Mouse (Mus musculus) heart, embryonic 16.5 days (tissue): ENCODE data around the gene Crocc2. TPM values are rescaled to one million over a fixed set of nuclear protein-coding genes. Genes with fewer than 3 reads are reported as not detected.

Experiments
- ATAC-seq: fragments of 200-750 bp; cut with Nextera tagmentation; replicated peaks from 2 replicates; pipeline ENCODE4 v1.8.0; 2017; ENCODE audit warnings: moderate number of reproducible peaks; ENCODE audit not compliant: insufficient read depth, low FRiP score; ENCODE audit errors: extremely low read depth
- H3K27ac ChIP-seq: fragments of 300-500 bp; sonication (generic); 2 replicates; pipeline ENCODE4 v1.5.1; 2014; ENCODE audit warnings: mild to moderate bottlenecking, low read length, control low read depth, moderate library complexity
- H3K27me3 ChIP-seq: fragments of 300-500 bp; sonication (generic); 2 replicates; pipeline ENCODE4 v1.6.1; 2014; ENCODE audit warnings: low read length, mixed read lengths; ENCODE audit not compliant: control insufficient read depth, insufficient read depth
- H3K36me3 ChIP-seq: fragments of 300-500 bp; sonication (generic); 2 replicates; pipeline ENCODE4 v1.6.1; 2014; ENCODE audit not compliant: control insufficient read depth, insufficient read depth
- H3K4me1 ChIP-seq: fragments of 300-500 bp; sonication (generic); 2 replicates; pipeline ENCODE4 v1.6.1; 2014; ENCODE audit warnings: low read length, mixed read lengths; ENCODE audit not compliant: control insufficient read depth, insufficient read depth
- H3K4me2 ChIP-seq: fragments of 300-500 bp; sonication (generic); 2 replicates; pipeline ENCODE4 v1.6.1; 2014; ENCODE audit warnings: low read depth, mild to moderate bottlenecking, control low read depth, low read length
- H3K4me3 ChIP-seq: fragments of 300-500 bp; sonication (generic); 2 replicates; pipeline ENCODE4 v1.5.1; 2014; ENCODE audit warnings: mild to moderate bottlenecking, control low read depth, low read length
- H3K9ac ChIP-seq: fragments of 300-500 bp; sonication (generic); 2 replicates; pipeline ENCODE4 v1.6.1; 2014; ENCODE audit warnings: low read length, control low read depth
- H3K9me3 ChIP-seq: fragments of 300-500 bp; sonication (generic); replicated peaks from 2 replicates; pipeline ENCODE4 v1.6.1; 2016; ENCODE audit warnings: low read length; ENCODE audit not compliant: control insufficient read depth
- WGBS: fragments of 180-500 bp; shearing (Covaris S2); extraction: QIAGEN DNeasy Blood & Tissue Kit; methylation state at CpG from one replicate; pipeline ENCODE4 v1.1.7; 2014; 5-methylcytosine and 5-hydroxymethylcytosine counted together
- polyA plus RNA-seq: library from polyadenylated mRNA; unstranded; fragments of >200 nt; fragmentation: Nextera tagmentation; extraction: Ambion mirVana; gene quantifications from 2 replicates; pipeline ENCODE4 v1.2.1, GENCODE M21; 2015

Gene Crocc2
- polyA plus RNA-seq, result 0.38 and 0.95 TPM in 2 replicates

GRCm38 (mm10) chr1:93168295-93168775 lies at the start of gene Crocc2:
TSS of gene Crocc2 (plus strand) at chr1:93168725.
- H3K9me3 ChIP-seq, result no peaks in the 10 kb centered on the region
- no peak within 1 kb of the TSS for H3K9ac ChIP-seq
- H3K4me2 ChIP-seq, result no peak within 1 kb of the TSS
- no peak for ATAC-seq
- H3K4me3 ChIP-seq, result no peak within 1 kb of the TSS
- 46% methylated on average over 10 of the region's 10 CpGs for WGBS
- no peak within 1 kb of the TSS for H3K27ac ChIP-seq
- H3K36me3 ChIP-seq, result no peaks in the 10 kb centered on the region
- peaks cover 21% of the 10 kb centered on the region for H3K27me3 ChIP-seq
- H3K4me1 ChIP-seq, result no peaks in the 10 kb centered on the region

- Histone ChIP-seq H3K4me1 (no peaks in the 10 kb centered on the region), H3K4me2 (no peak overlapping the region), H3K9ac (no peak overlapping the region), H3K4me3 (no peak overlapping the region), H3K27me3 (0 out of 2 replicates have a peak, but pooled peaks cover 2% of the 10 kb centered on the region), H3K36me3 (no peaks in the 10 kb centered on the region), H3K27ac (no peak overlapping the region), H3K9me3 (no peaks in the 10 kb centered on the region)
- no peak for ATAC-seq
- WGBS, result 51% methylated on average over 4 of the region's 4 CpGs
Measured at GRCm38 (mm10) chr1:93118816-93119215, 49.7 kb upstream of the Crocc2 start.

GRCm38 (mm10) chr1:93123179-93123854 lies 45.2 kb upstream of the Crocc2 start:
- Histone ChIP-seq H3K9me3 (no peaks in the 10 kb centered on the region), H3K9ac (no peak overlapping the region), H3K36me3 (no peaks in the 10 kb centered on the region), H3K27ac (no peak overlapping the region), H3K4me1 (no peaks in the 10 kb centered on the region), H3K27me3 (no peaks in the 10 kb centered on the region), H3K4me2 (no peak overlapping the region), H3K4me3 (no peak overlapping the region)
- 74% methylated on average over 11 of the region's 11 CpGs for WGBS
- no peak for ATAC-seq

- 56% methylated on average over 8 of the region's 8 CpGs for WGBS
- Histone ChIP-seq H3K36me3 (no peaks in the 10 kb centered on the region), H3K9me3 (no peaks in the 10 kb centered on the region), H3K4me1 (no peaks in the 10 kb centered on the region), H3K27ac (no peak overlapping the region), H3K9ac (no peak overlapping the region), H3K27me3 (no peaks in the 10 kb centered on the region), H3K4me2 (no peak overlapping the region), H3K4me3 (no peak overlapping the region)
- no peak for ATAC-seq
Measured at GRCm38 (mm10) chr1:93124066-93124465, 44.5 kb upstream of the Crocc2 start.

GRCm38 (mm10) chr1:93125256-93125655 lies 43.3 kb upstream of the Crocc2 start:
- ATAC-seq, result no peak
- Histone ChIP-seq H3K9ac (no peak overlapping the region), H3K27me3 (no peaks in the 10 kb centered on the region), H3K4me2 (no peak overlapping the region), H3K9me3 (no peaks in the 10 kb centered on the region), H3K4me1 (no peaks in the 10 kb centered on the region), H3K27ac (no peak overlapping the region), H3K4me3 (no peak overlapping the region), H3K36me3 (no peaks in the 10 kb centered on the region)
- WGBS, result 49% methylated on average over 5 of the region's 5 CpGs

GRCm38 (mm10) chr1:93128209-93128608 lies 40.3 kb upstream of the Crocc2 start:
- Histone ChIP-seq H3K9ac (no peak overlapping the region), H3K27ac (no peak overlapping the region), H3K4me3 (no peak overlapping the region), H3K4me1 (no peaks in the 10 kb centered on the region), H3K4me2 (no peak overlapping the region), H3K9me3 (no peaks in the 10 kb centered on the region), H3K27me3 (peaks cover 3% of the 10 kb centered on the region; the same call in 1 of the 2 replicates), H3K36me3 (no peaks in the 10 kb centered on the region)
- no peak for ATAC-seq
- 75% methylated on average over 8 of the region's 8 CpGs for WGBS

- peaks cover 3% of the 10 kb centered on the region for H3K27me3 ChIP-seq
- no peaks in the 10 kb centered on the region for H3K36me3 ChIP-seq
- no peaks in the 10 kb centered on the region for H3K9me3 ChIP-seq
- H3K4me2 ChIP-seq, result no peak overlapping the region
- H3K9ac ChIP-seq, result no peak overlapping the region
- WGBS, result 29% methylated on average over 6 of the region's 6 CpGs
- H3K4me1 ChIP-seq, result no peaks in the 10 kb centered on the region
- H3K4me3 ChIP-seq, result no peak overlapping the region
- no peak overlapping the region for H3K27ac ChIP-seq
- no peak for ATAC-seq
Measured at GRCm38 (mm10) chr1:93128710-93129349, 39.7 kb upstream of the Crocc2 start.

- ATAC-seq, result no peak
- H3K4me2 ChIP-seq, result no peak overlapping the region
Measured at GRCm38 (mm10) chr1:93130242-93130983, 38.1 kb upstream of the Crocc2 start.

GRCm38 (mm10) chr1:93132676-93133075 lies 35.8 kb upstream of the Crocc2 start:
- Histone ChIP-seq H3K27me3 (peaks cover 3% of the 10 kb centered on the region), H3K4me1 (no peaks in the 10 kb centered on the region), H3K36me3 (no peaks in the 10 kb centered on the region), H3K9me3 (no peaks in the 10 kb centered on the region), H3K27ac (no peak overlapping the region), H3K4me2 (no peak overlapping the region), H3K4me3 (no peak overlapping the region), H3K9ac (no peak overlapping the region)
- no peak for ATAC-seq
- WGBS, result 46% methylated on average over 8 of the region's 8 CpGs

More at GRCm38 (mm10) chr1:93130242-93130983, 38.1 kb upstream of the Crocc2 start:
- no peaks in the 10 kb centered on the region for H3K9me3 ChIP-seq
- no peaks in the 10 kb centered on the region for H3K36me3 ChIP-seq
- H3K9ac ChIP-seq, result no peak overlapping the region
- 63% methylated on average over 10 of the region's 10 CpGs for WGBS
- H3K27ac ChIP-seq, result no peak overlapping the region
- H3K4me1 ChIP-seq, result no peaks in the 10 kb centered on the region
- peaks cover 3% of the 10 kb centered on the region for H3K27me3 ChIP-seq
- no peak overlapping the region for H3K4me3 ChIP-seq
